Mouse (Mus musculus): ENCODE measurements around the gene Ccdc138. TPM values are rescaled to one million over a fixed set of nuclear protein-coding genes. Genes with fewer than 3 reads are reported as not detected.

The Ccdc138 gene
- polyA plus RNA-seq, 1 experiment: 19.3 TPM

DNA sequence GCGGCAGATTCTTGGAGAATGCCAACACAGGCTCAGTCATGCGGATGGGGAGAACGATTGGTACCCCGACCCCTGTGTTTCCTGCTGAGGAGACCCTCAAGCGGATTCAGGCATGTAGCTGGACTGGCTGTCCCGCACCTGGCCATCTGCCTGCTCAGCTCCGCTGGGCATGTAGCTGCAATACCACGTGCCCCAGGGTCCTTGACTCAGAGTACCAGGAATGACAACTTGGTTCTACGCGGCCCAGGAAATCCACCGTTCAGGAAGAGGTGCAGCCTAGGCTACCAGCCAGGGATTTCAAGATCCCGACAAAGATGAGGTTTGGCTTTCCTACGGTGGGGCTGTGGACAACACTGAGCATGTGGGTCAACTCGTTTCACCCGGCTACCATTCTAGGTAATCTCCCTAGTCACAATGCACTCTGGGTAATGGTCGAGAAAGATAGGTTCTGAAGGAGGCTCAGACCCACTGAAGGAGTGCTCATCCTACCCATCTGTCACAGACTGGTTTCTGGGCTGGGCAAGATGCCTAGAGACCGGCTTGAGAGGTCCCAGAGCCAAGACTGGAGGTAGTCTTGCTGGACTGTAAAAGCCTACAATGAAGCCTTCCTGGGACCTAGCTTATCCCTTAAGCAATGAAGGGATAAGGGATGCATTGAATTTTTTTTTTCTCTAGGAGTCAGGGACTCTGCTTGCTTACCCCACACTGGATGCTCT is 120.9 kb downstream of the Ccdc138 start:
- Histone ChIP-seq H3K27me3 (ENCODE audit: control insufficient read depth, insufficient read depth, low read length, poor library complexity, severe bottlenecking) (no peaks in the 10 kb centered on the region), H3K4me1 (ENCODE audit: control insufficient read depth, insufficient read depth, low read length) (no peaks in the 10 kb centered on the region), H3K4me3 (ENCODE audit: low read depth, low read length) (no peak overlapping the region), H3K9me3 (replicated peaks; ENCODE audit: control insufficient read depth, insufficient read depth, low read length, poor library complexity, severe bottlenecking) (no peaks in the 10 kb centered on the region), H3K9ac (ENCODE audit: low read depth, poor library complexity, severe bottlenecking) (no peak overlapping the region), H3K36me3 (ENCODE audit: control insufficient read depth, insufficient read depth, low read length, poor library complexity, severe bottlenecking) (no peaks in the 10 kb centered on the region), H3K27ac (ENCODE audit: insufficient read depth, low read length) (no peak overlapping the region)
- TF ChIP-seq CTCF (IDR thresholded peaks at IDR 0.05; ENCODE audit: low read depth, low read length) (no peak), POLR2A (IDR thresholded peaks at IDR 0.05; ENCODE audit: insufficient read depth, low read length) (no peak), EP300 (IDR thresholded peaks at IDR 0.05; ENCODE audit: insufficient read depth, low read depth, low read length) (no peak)

DNA sequence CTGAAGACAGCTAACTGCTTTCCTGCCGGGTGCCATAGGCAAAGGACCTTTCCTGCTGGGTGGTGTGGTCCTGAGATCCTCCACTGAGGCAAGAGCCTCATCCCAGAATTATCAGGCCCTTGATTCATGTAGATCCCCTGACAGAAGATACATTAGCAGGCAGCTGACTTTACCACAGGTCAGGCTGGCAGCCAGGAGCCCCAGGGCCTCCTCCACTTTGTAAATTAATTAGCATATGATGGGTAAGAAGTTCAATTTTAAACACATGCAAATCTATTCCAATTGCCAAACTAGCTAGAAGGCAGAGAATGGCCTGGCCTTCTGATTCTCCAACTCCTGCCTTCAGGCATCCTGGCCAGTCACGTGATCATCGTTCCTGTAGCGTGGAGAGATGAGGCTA is 121.5 kb downstream of the Ccdc138 start:
- Histone ChIP-seq H3K9me3 (replicated peaks; ENCODE audit: control insufficient read depth, insufficient read depth, low read length, poor library complexity, severe bottlenecking) (no peaks in the 10 kb centered on the region), H3K4me1 (ENCODE audit: control insufficient read depth, insufficient read depth, low read length) (no peaks in the 10 kb centered on the region), H3K4me3 (ENCODE audit: low read depth, low read length) (no peak overlapping the region), H3K9ac (ENCODE audit: low read depth, poor library complexity, severe bottlenecking) (no peak overlapping the region), H3K27ac (ENCODE audit: insufficient read depth, low read length) (no peak overlapping the region), H3K27me3 (ENCODE audit: control insufficient read depth, insufficient read depth, low read length, poor library complexity, severe bottlenecking) (no peaks in the 10 kb centered on the region), H3K36me3 (ENCODE audit: control insufficient read depth, insufficient read depth, low read length, poor library complexity, severe bottlenecking) (no peaks in the 10 kb centered on the region)
- TF ChIP-seq EP300 (IDR thresholded peaks at IDR 0.05; ENCODE audit: insufficient read depth, low read depth, low read length) (no peak), CTCF (IDR thresholded peaks at IDR 0.05; ENCODE audit: low read depth, low read length) (no peak), POLR2A (IDR thresholded peaks at IDR 0.05; ENCODE audit: insufficient read depth, low read length) (no peak)

DNA sequence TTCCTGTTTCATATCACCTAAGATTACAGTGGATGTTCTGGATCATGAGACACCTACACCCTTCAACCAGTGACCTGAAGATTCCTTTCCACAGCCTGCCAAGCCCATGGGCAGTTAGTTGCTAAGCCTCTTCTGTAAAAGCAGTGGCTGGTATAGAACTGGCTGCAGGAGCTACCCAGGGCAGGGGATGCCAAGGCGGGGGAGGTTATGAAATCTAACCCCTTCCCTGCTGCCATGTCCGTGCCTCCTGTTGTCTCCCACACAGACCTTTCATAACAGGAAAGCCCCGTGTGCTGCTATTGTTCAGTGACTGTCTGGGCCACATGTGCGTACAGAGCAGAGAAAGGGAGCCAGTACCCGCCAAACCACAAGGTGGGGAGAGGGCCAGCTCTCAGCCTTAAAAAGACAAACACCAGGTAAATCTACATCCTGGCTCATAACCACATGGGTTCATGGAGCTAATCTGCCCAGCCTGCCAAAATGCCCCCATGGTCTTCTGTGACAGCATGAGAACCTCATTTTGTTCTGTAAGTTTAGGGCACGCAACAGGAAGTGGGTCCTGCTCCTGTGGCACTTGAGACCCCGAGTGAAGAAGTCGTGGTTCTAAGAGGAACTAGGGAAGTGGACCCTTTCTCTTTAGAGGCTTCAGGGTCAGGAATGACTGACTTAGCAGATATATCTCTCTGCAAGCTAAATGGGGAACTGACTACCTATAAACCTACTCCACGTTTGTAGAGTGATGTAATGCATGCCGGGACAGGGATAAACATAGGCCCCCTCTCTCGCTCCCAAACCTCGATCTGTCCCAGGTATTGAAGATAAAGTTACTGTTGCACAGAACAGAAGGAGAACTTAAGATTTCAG is 127.3 kb downstream of the Ccdc138 start:
- Histone ChIP-seq H3K4me1 (ENCODE audit: control insufficient read depth, insufficient read depth, low read length) (no peaks in the 10 kb centered on the region), H3K9ac (ENCODE audit: low read depth, poor library complexity, severe bottlenecking) (no peak overlapping the region), H3K4me3 (ENCODE audit: low read depth, low read length) (no peak overlapping the region), H3K27ac (ENCODE audit: insufficient read depth, low read length) (no peak overlapping the region), H3K36me3 (ENCODE audit: control insufficient read depth, insufficient read depth, low read length, poor library complexity, severe bottlenecking) (no peaks in the 10 kb centered on the region), H3K27me3 (ENCODE audit: control insufficient read depth, insufficient read depth, low read length, poor library complexity, severe bottlenecking) (no peaks in the 10 kb centered on the region), H3K9me3 (replicated peaks; ENCODE audit: control insufficient read depth, insufficient read depth, low read length, poor library complexity, severe bottlenecking) (no peaks in the 10 kb centered on the region)
- TF ChIP-seq CTCF (IDR thresholded peaks at IDR 0.05; ENCODE audit: low read depth, low read length): no peak
- no peak for TF ChIP-seq POLR2A (IDR thresholded peaks at IDR 0.05; ENCODE audit: insufficient read depth, low read length)
- TF ChIP-seq EP300 (IDR thresholded peaks at IDR 0.05; ENCODE audit: insufficient read depth, low read depth, low read length): no peak

Other genes with a start within 250 kb of the Ccdc138 start
- 21.0 and 22.5 TPM in 2 replicates for gene Gcc2, start 242.5 kb upstream of the Ccdc138 start, polyA plus RNA-seq (2011; ENCODE audit: insufficient read depth, insufficient read length, low read depth, missing spikeins)
- 58.2 and 58.5 TPM in 2 replicates for gene Lims1, start 174.5 kb upstream of the Ccdc138 start, polyA plus RNA-seq (2011; ENCODE audit: insufficient read depth, insufficient read length, low read depth, missing spikeins)
- gene Ranbp2, start 51.0 kb upstream of the Ccdc138 start, polyA plus RNA-seq (2011; ENCODE audit: insufficient read depth, insufficient read length, low read depth, missing spikeins): 102 and 114 TPM in 2 replicates
- gene Edar, start 177.7 kb downstream of the Ccdc138 start, polyA plus RNA-seq (2011; ENCODE audit: insufficient read depth, insufficient read length, low read depth, missing spikeins): not detected in 2 replicates
- not detected in 2 replicates for gene Gm17542, start 220.3 kb downstream of the Ccdc138 start, polyA plus RNA-seq (2011; ENCODE audit: insufficient read depth, insufficient read length, low read depth, missing spikeins)